Mouse (Mus musculus): ENCODE measurements around the gene Lime1. TPM values are rescaled to one million over a fixed set of nuclear protein-coding genes. Genes with fewer than 3 reads are reported as not detected.

Lime1 gene
- total RNA-seq (2014; rRNA removed): 42.8 and 43.5 TPM in 2 replicates
- polyA plus RNA-seq (2015; fragmentation: Nextera tagmentation; extraction: Ambion mirVana): 19.5 and 26.5 TPM in 2 replicates

GRCm38 (mm10) chr2:181379778-181380177, at the start of gene Lime1:
Gene Lime1 (plus strand): TSS chr2:181380078.
- Histone ChIP-seq H3K27me3 (ENCODE audit: insufficient read depth, low read length) (no peaks in the 10 kb centered on the region), H3K4me3 (ENCODE audit: low read depth, low read length) (no peak within 1 kb of the TSS), H3K4me2 (ENCODE audit: low read depth) (no peak within 1 kb of the TSS), H3K27ac (ENCODE audit: low read depth, low read length) (no peak within 1 kb of the TSS), H3K36me3 (ENCODE audit: insufficient read depth) (peaks cover 61% of the 10 kb centered on the region), H3K9me3 (ENCODE audit: low read length) (no peaks in the 10 kb centered on the region), H3K4me1 (ENCODE audit: insufficient read depth) (no peaks in the 10 kb centered on the region), H3K9ac (no peak within 1 kb of the TSS)
- TF ChIP-seq CTCF (IDR thresholded peaks at IDR 0.05; ENCODE audit: low read depth): no peak
- ATAC-seq (no peak), DNase-seq (no peak)
- 96% methylated on average over 12 of the region's 12 CpGs for WGBS

GRCm38 (mm10) chr2:181332542-181332941, 47.3 kb upstream of the Lime1 start:
- H3K36me3 ChIP-seq (ENCODE audit: insufficient read depth): peaks cover 57% of the 10 kb centered on the region

GRCm38 (mm10) chr2:181334023-181334422, 45.9 kb upstream of the Lime1 start:
- Histone ChIP-seq H3K9ac (no peak overlapping the region), H3K4me2 (ENCODE audit: low read depth) (no peak overlapping the region), H3K4me1 (ENCODE audit: insufficient read depth) (no peaks in the 10 kb centered on the region), H3K27ac (ENCODE audit: low read depth, low read length) (no peak overlapping the region), H3K9me3 (ENCODE audit: low read length) (no peaks in the 10 kb centered on the region), H3K36me3 (ENCODE audit: insufficient read depth) (peaks cover 54% of the 10 kb centered on the region), H3K27me3 (ENCODE audit: insufficient read depth, low read length) (no peaks in the 10 kb centered on the region), H3K4me3 (ENCODE audit: low read depth, low read length) (no peak overlapping the region)
- 56% methylated on average over 3 of the region's 3 CpGs for WGBS
- DNase-seq: peak; percentile 79
- TF ChIP-seq CTCF (IDR thresholded peaks at IDR 0.05; ENCODE audit: low read depth): peak; percentile 77
- ATAC-seq: peak; percentile 91

More at GRCm38 (mm10) chr2:181332542-181332941, 47.3 kb upstream of the Lime1 start:
- H3K4me2 ChIP-seq (ENCODE audit: low read depth): no peak overlapping the region
- H3K4me3 ChIP-seq (ENCODE audit: low read depth, low read length): no peak overlapping the region
- H3K27me3 ChIP-seq (ENCODE audit: insufficient read depth, low read length): no peaks in the 10 kb centered on the region
- no peak overlapping the region for H3K9ac ChIP-seq
- no peaks in the 10 kb centered on the region for H3K4me1 ChIP-seq (ENCODE audit: insufficient read depth)
- H3K27ac ChIP-seq (ENCODE audit: low read depth, low read length): no peak overlapping the region
- H3K9me3 ChIP-seq (ENCODE audit: low read length): no peaks in the 10 kb centered on the region
- no peak for TF ChIP-seq CTCF (IDR thresholded peaks at IDR 0.05; ENCODE audit: low read depth)
- no peak for ATAC-seq
- no peak for DNase-seq

GRCm38 (mm10) chr2:181340426-181340825, 39.5 kb upstream of the Lime1 start:
- Histone ChIP-seq H3K4me3 (ENCODE audit: low read depth, low read length) (no peak overlapping the region), H3K9ac (no peak overlapping the region), H3K4me1 (ENCODE audit: insufficient read depth) (no peaks in the 10 kb centered on the region), H3K4me2 (ENCODE audit: low read depth) (no peak overlapping the region), H3K9me3 (ENCODE audit: low read length) (no peaks in the 10 kb centered on the region), H3K27me3 (ENCODE audit: insufficient read depth, low read length) (no peaks in the 10 kb centered on the region), H3K27ac (ENCODE audit: low read depth, low read length) (no peak overlapping the region), H3K36me3 (ENCODE audit: insufficient read depth) (peaks cover 50% of the 10 kb centered on the region)
- WGBS: 80% methylated on average over 4 of the region's 4 CpGs
- ATAC-seq (no peak), DNase-seq (no peak)
- TF ChIP-seq CTCF (IDR thresholded peaks at IDR 0.05; ENCODE audit: low read depth): no peak

GRCm38 (mm10) chr2:181342766-181343165, 37.1 kb upstream of the Lime1 start:
- DNase-seq (no peak), ATAC-seq (no peak)
- TF ChIP-seq CTCF (IDR thresholded peaks at IDR 0.05; ENCODE audit: low read depth): no peak
- Histone ChIP-seq H3K4me2 (ENCODE audit: low read depth) (no peak overlapping the region), H3K9me3 (ENCODE audit: low read length) (no peaks in the 10 kb centered on the region), H3K27me3 (ENCODE audit: insufficient read depth, low read length) (no peaks in the 10 kb centered on the region), H3K27ac (ENCODE audit: low read depth, low read length) (no peak overlapping the region), H3K9ac (no peak overlapping the region), H3K4me1 (ENCODE audit: insufficient read depth) (no peaks in the 10 kb centered on the region), H3K4me3 (ENCODE audit: low read depth, low read length) (no peak overlapping the region), H3K36me3 (ENCODE audit: insufficient read depth) (peaks cover 58% of the 10 kb centered on the region)
- 94% methylated on average over 6 of the region's 6 CpGs for WGBS

GRCm38 (mm10) chr2:181356780-181357179, 23.1 kb upstream of the Lime1 start:
- H3K9ac ChIP-seq: no peak overlapping the region
- H3K4me2 ChIP-seq (ENCODE audit: low read depth): no peak overlapping the region
- H3K4me3 ChIP-seq (ENCODE audit: low read depth, low read length): no peak overlapping the region
- DNase-seq (no peak), ATAC-seq (no peak)
- peaks cover 74% of the 10 kb centered on the region for H3K36me3 ChIP-seq (ENCODE audit: insufficient read depth)
- no peak overlapping the region for H3K27ac ChIP-seq (ENCODE audit: low read depth, low read length)
- H3K9me3 ChIP-seq (ENCODE audit: low read length): no peaks in the 10 kb centered on the region
- H3K4me1 ChIP-seq (ENCODE audit: insufficient read depth): no peaks in the 10 kb centered on the region
- 87% methylated on average over 3 of the region's 3 CpGs for WGBS
- H3K27me3 ChIP-seq (ENCODE audit: insufficient read depth, low read length): no peaks in the 10 kb centered on the region
- no peak for TF ChIP-seq CTCF (IDR thresholded peaks at IDR 0.05; ENCODE audit: low read depth)

GRCm38 (mm10) chr2:181363946-181364345, 15.9 kb upstream of the Lime1 start:
- H3K4me1 ChIP-seq (ENCODE audit: insufficient read depth): peaks cover 21% of the 10 kb centered on the region
- TF ChIP-seq CTCF (IDR thresholded peaks at IDR 0.05; ENCODE audit: low read depth): no peak
- peaks cover 36% of the 10 kb centered on the region for H3K36me3 ChIP-seq (ENCODE audit: insufficient read depth)
- peak overlapping the region; percentile 88; the same call in 1 of the 2 replicates for H3K9ac ChIP-seq
- no peaks in the 10 kb centered on the region for H3K27me3 ChIP-seq (ENCODE audit: insufficient read depth, low read length)
- 84% methylated on average over 3 of the region's 3 CpGs for WGBS
- H3K4me2 ChIP-seq (ENCODE audit: low read depth): peak overlapping the region; percentile 93
- no peak for ATAC-seq
- peak overlapping the region; percentile 76 for H3K4me3 ChIP-seq (ENCODE audit: low read depth, low read length)
- no peaks in the 10 kb centered on the region for H3K9me3 ChIP-seq (ENCODE audit: low read length)
- H3K27ac ChIP-seq (ENCODE audit: low read depth, low read length): no peak overlapping the region
- DNase-seq: no peak

All from forebrain, postnatal 0 days (tissue).